Mouse (Mus musculus) adrenal gland, adult 2 months (tissue): Measurements from ENCODE around the gene Zfp982. TPM values are rescaled to one million over a fixed set of nuclear protein-coding genes. Genes with fewer than 3 reads are reported as not detected.

Experiments used
- DNase-seq: peaks from one replicate; pipeline ENCODE4 v3.0.0; 2021
- polyA plus RNA-seq: library from polyadenylated mRNA; depleted of rRNA; stranded (reverse); fragments of >200 nt; gene quantifications from 2 replicates; pipeline ENCODE4 v1.2.3, GENCODE M21; 2012; rRNA removed
- total RNA-seq, 2 experiments: library from RNA; stranded (reverse); gene quantifications; 2 replicates each; pipeline ENCODE4 v1.2.3; 2021

Gene Zfp982
- total and polyA plus RNA-seq, 3 experiments: 12.9 to 14.3 TPM; not detected in 1

DNA sequence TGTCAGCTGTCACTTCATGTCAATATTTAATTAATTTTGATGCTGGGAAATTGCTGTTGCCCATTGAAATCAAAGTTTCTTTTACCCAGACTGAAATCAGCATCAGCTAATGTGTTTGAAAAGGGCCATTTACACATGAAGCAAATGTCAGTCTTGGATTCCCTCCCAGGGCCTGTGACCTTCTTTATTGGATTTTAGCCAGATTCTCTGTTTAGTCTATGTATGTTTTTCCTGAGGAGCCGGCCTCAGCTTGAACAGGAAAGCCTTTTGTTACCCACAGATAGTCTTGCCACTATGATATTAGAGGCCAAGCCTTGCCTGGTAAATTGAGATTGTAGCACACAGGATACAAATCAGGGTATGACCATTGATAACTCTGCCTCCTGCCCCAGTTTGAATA, 66.9 kb downstream of the Zfp982 start:
- peak; percentile 37 for DNase-seq

Other genes with a start within 250 kb of the Zfp982 start
- under 1 TPM; 0.20 to 0.21 TPM for gene Zfp988, start 186.7 kb upstream of the Zfp982 start, total RNA-seq
- gene Zfp988, start 186.7 kb upstream of the Zfp982 start, polyA plus RNA-seq: not detected in 2 replicates
- under 1 TPM; 0.23 to 0.35 TPM for gene Zfp978, start 131.1 kb upstream of the Zfp982 start, total RNA-seq
- gene Zfp978, start 131.1 kb upstream of the Zfp982 start, polyA plus RNA-seq: not detected in 2 replicates
- gene Gm16503, start 47.8 kb downstream of the Zfp982 start, total RNA-seq: under 1 TPM; 0.23 to 0.69 TPM
- gene Gm16503, start 47.8 kb downstream of the Zfp982 start, polyA plus RNA-seq: not detected in 2 replicates
- gene Zfp985, start 60.9 kb downstream of the Zfp982 start, total RNA-seq: under 1 TPM; 0.09 to 0.41 TPM
- not detected in 2 replicates for gene Zfp985, start 60.9 kb downstream of the Zfp982 start, polyA plus RNA-seq
- gene Zfp979, start 150.1 kb downstream of the Zfp982 start, total RNA-seq: 1 to 10 TPM; 2.3 to 2.8 TPM
- not detected in 2 replicates for gene Zfp979, start 150.1 kb downstream of the Zfp982 start, polyA plus RNA-seq
- gene Zfp534, start 210.1 kb downstream of the Zfp982 start, total RNA-seq: under 1 TPM in 1 of 2 experiments, not detected in 1; 0.23 TPM
- gene Zfp534, start 210.1 kb downstream of the Zfp982 start, polyA plus RNA-seq: not detected in 2 replicates